Mouse (Mus musculus): ENCODE results near the gene Ilf3.

DNA sequence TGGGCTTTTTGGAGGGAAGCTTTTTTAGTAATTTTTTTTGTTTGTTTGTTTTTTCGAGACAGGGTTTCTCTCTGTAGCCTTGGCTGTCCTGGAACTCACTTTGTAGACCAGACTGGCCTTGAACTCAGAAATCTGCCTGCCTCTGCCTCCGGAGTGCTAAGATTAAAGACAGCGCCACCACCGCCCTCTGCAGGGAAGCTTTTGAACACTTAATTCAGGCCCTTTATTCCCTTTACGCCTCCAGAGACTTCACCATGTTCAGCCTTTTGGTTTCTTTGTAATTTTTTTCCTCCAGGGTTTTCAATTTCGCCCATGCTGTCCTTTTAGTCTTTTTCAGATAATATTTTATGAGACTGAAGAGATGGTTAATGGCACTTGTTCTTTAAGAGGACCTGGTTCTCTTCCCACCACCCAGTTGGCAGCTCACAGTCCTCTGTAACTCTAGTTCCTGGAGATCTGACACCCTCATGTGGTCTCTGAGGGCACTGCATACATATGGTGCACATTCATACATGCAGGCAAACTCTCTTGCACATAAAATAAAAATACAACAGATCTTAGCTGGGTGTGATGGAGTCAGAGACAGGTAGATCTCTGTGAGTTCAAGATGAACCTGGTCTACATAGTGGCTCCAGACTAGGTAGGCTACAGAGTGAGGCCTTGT lies 77.5 kb downstream of the Ilf3 start:
- no peak for TF ChIP-seq CTCF (IDR thresholded peaks at IDR 0.05; ENCODE audit: low read depth, low read length)
- TF ChIP-seq POLR2A (IDR thresholded peaks at IDR 0.05; ENCODE audit: extremely low read depth, insufficient read depth, low read length) = no peak
